Mouse (Mus musculus) liver, embryonic 14.5 days (tissue): ENCODE measurements around the gene Cnpy4. TPM values are rescaled to one million over a fixed set of nuclear protein-coding genes. Genes with fewer than 3 reads are reported as not detected.
A peak's percentile ranks its signal among the peaks of the same experiment; 100 is the strongest.

Experiments used
- ATAC-seq: fragments of 200-750 bp; cut with Nextera tagmentation; 2 replicates; pipeline ENCODE4 v1.8.0; 2017; ENCODE audit warnings: moderate number of reproducible peaks, mild to moderate bottlenecking, moderate library complexity; ENCODE audit not compliant: insufficient read depth
- DNase-seq, 3 experiments: peaks; one replicate each; pipeline ENCODE4 v3.0.0-alpha.2; 2012 to 2013; ENCODE audit warnings: low read depth in 3 of 3, low spot score in 3 of 3
- H3K27ac ChIP-seq: fragments of 300-500 bp; sonication (generic); 2 replicates; pipeline ENCODE4 v1.5.1; 2014; ENCODE audit warnings: moderate library complexity, mild to moderate bottlenecking, control low read depth, inconsistent platforms
- H3K27me3 ChIP-seq: fragments of 300-500 bp; sonication (generic); 2 replicates; pipeline ENCODE4 v1.6.1; 2014; ENCODE audit warnings: mild to moderate bottlenecking, low read length, moderate library complexity; ENCODE audit not compliant: control insufficient read depth, insufficient read depth
- H3K36me3 ChIP-seq: fragments of 300-500 bp; sonication (generic); replicated peaks from 2 replicates; pipeline ENCODE4 v1.6.1; 2014; ENCODE audit warnings: low read depth; ENCODE audit not compliant: control insufficient read depth, insufficient read depth
- H3K4me1 ChIP-seq, 2 experiments: fragments of 200-500 bp in 1 of 2; fragments of 300-500 bp in 1 of 2; sonication (generic) in 1 of 2; replicated peaks; 2 replicates each; pipeline ENCODE4 v1.6.1; 2012 to 2014; ENCODE audit warnings: antibody characterized with exemption in 1 of 2, inconsistent platforms in 1 of 2, low read length in 1 of 2; ENCODE audit not compliant: control insufficient read depth in 2 of 2, insufficient read depth in 2 of 2
- H3K4me2 ChIP-seq: fragments of 300-500 bp; sonication (generic); 2 replicates; pipeline ENCODE4 v1.6.1; 2014; ENCODE audit warnings: low read depth, mild to moderate bottlenecking, control low read depth, moderate library complexity
- H3K4me3 ChIP-seq, 2 experiments: fragments of 200-500 bp in 1 of 2; fragments of 300-500 bp in 1 of 2; sonication (generic) in 1 of 2; 2 replicates each; pipeline ENCODE4 v1.5.1; 2012 to 2014; ENCODE audit warnings: low read depth in 2 of 2, low read length in 2 of 2, mild to moderate bottlenecking in 2 of 2, control low read depth in 1 of 2, inconsistent platforms in 1 of 2, moderate library complexity in 1 of 2; ENCODE audit not compliant: insufficient read depth in 1 of 2
- H3K9ac ChIP-seq: fragments of 300-500 bp; sonication (generic); replicated peaks from 2 replicates; pipeline ENCODE4 v1.6.1; 2014; ENCODE audit warnings: mild to moderate bottlenecking, control low read depth, moderate library complexity
- H3K9me3 ChIP-seq: fragments of 300-500 bp; sonication (generic); 2 replicates; pipeline ENCODE4 v1.6.1; 2016; ENCODE audit warnings: low read length, mixed read lengths; ENCODE audit not compliant: control insufficient read depth
- CTCF ChIP-seq: IDR thresholded peaks from 2 replicates; pipeline ENCODE4 v1.5.1; 2016; ENCODE audit warnings: antibody characterized with exemption, low read depth, control low read depth
- EP300 ChIP-seq: IDR thresholded peaks from 2 replicates; pipeline ENCODE4 v1.6.1; 2016; ENCODE audit warnings: antibody characterized with exemption, low read depth
- WGBS: fragments of 180-500 bp; shearing (Covaris S2); extraction: QIAGEN DNeasy Blood & Tissue Kit; methylation state at CpG from one replicate; pipeline ENCODE4 v1.1.7; 2014; ENCODE audit not compliant: insufficient replicate concordance; 5-methylcytosine and 5-hydroxymethylcytosine counted together
- polyA plus RNA-seq, 2 experiments: library from polyadenylated mRNA; depleted of rRNA in 1 of 2; stranded (reverse) in 1 of 2; unstranded in 1 of 2; fragments of >200 nt; fragmentation: Nextera tagmentation in 1 of 2; extraction: Ambion mirVana in 1 of 2; gene quantifications; 2 replicates each; pipeline versions ENCODE4 v1.2.1 to v1.2.3; 2012 to 2014

The Cnpy4 gene
- polyA plus RNA-seq, 2 experiments: 9.5 to 12.6 TPM

GRCm38 (mm10) chr5:138222111-138222510, 34.8 kb downstream of the Cnpy4 start:
- no peaks in the 10 kb centered on the region for H3K27me3 ChIP-seq
- TF ChIP-seq EP300 (no peak), CTCF (peak; percentile 85)
- no peaks in the 10 kb centered on the region for H3K36me3 ChIP-seq
- H3K27ac ChIP-seq: no peak overlapping the region
- no peak overlapping the region for H3K4me2 ChIP-seq
- ATAC-seq (no peak), DNase-seq (peak; percentile 38 to 55 (median 52))
- WGBS: 18% methylated on average over 4 of the region's 4 CpGs
- H3K9ac ChIP-seq: no peak overlapping the region
- 0 out of 4 replicates have a peak, but pooled peaks cover 0 to 1% of the 10 kb centered on the region in 2 experiments for H3K4me1 ChIP-seq
- H3K4me3 ChIP-seq: no peak overlapping the region
- H3K9me3 ChIP-seq: no peaks in the 10 kb centered on the region

GRCm38 (mm10) chr5:138223287-138223686, 36.0 kb downstream of the Cnpy4 start:
- 48% methylated on average over 3 of the region's 3 CpGs for WGBS
- no peak overlapping the region for H3K9ac ChIP-seq
- no peak for TF ChIP-seq EP300
- TF ChIP-seq CTCF: no peak
- no peak overlapping the region for H3K27ac ChIP-seq
- DNase-seq (no peak), ATAC-seq (no peak)
- H3K4me3 ChIP-seq: no peak overlapping the region
- no peaks in the 10 kb centered on the region for H3K36me3 ChIP-seq
- peaks cover 0 to 2% of the 10 kb centered on the region in 2 experiments; a peak in 1 of 4 replicates for H3K4me1 ChIP-seq
- no peak overlapping the region for H3K4me2 ChIP-seq
- H3K9me3 ChIP-seq: no peaks in the 10 kb centered on the region
- no peaks in the 10 kb centered on the region for H3K27me3 ChIP-seq

GRCm38 (mm10) chr5:138225700-138226099, 38.4 kb downstream of the Cnpy4 start, which contains the start of gene Nxpe5:
TSS of gene Nxpe5 (plus strand) at chr5:138225898.
- no peak for ATAC-seq

GRCm38 (mm10) chr5:138226491-138226890, 39.2 kb downstream of the Cnpy4 start:
- H3K27ac ChIP-seq: no peak overlapping the region
- TF ChIP-seq EP300: no peak
- TF ChIP-seq CTCF: no peak
- WGBS: 35% methylated on average over 4 of the region's 4 CpGs
- no peaks in the 10 kb centered on the region for H3K27me3 ChIP-seq
- no peak overlapping the region for H3K4me3 ChIP-seq
- peaks cover 0 to 3% of the 10 kb centered on the region in 2 experiments; a peak in 1 of 4 replicates for H3K4me1 ChIP-seq
- H3K9me3 ChIP-seq: no peaks in the 10 kb centered on the region
- no peaks in the 10 kb centered on the region for H3K36me3 ChIP-seq
- no peak for ATAC-seq
- no peak overlapping the region for H3K4me2 ChIP-seq
- DNase-seq: no peak
- H3K9ac ChIP-seq: no peak overlapping the region

More at GRCm38 (mm10) chr5:138225700-138226099, 38.4 kb downstream of the Cnpy4 start, which contains the start of gene Nxpe5:
- H3K9ac ChIP-seq: no peak within 1 kb of the TSS
- H3K36me3 ChIP-seq: no peaks in the 10 kb centered on the region
- no peaks in the 10 kb centered on the region for H3K27me3 ChIP-seq
- no peak for TF ChIP-seq EP300
- TF ChIP-seq CTCF: no peak
- no peak within 1 kb of the TSS for H3K4me2 ChIP-seq
- no peaks in the 10 kb centered on the region for H3K9me3 ChIP-seq
- peaks cover 0 to 3% of the 10 kb centered on the region in 2 experiments; a peak in 1 of 4 replicates for H3K4me1 ChIP-seq
- WGBS: 47% methylated on average over 2 of the region's 2 CpGs
- H3K27ac ChIP-seq: no peak within 1 kb of the TSS
- no peak for DNase-seq
- H3K4me3 ChIP-seq: no peak within 1 kb of the TSS

- Histone ChIP-seq H3K4me1 (peaks cover 0 to 3% of the 10 kb centered on the region in 2 experiments; a peak in 1 of 4 replicates), H3K36me3 (no peaks in the 10 kb centered on the region), H3K4me3 (no peak overlapping the region), H3K9ac (no peak overlapping the region), H3K27ac (no peak overlapping the region), H3K9me3 (no peaks in the 10 kb centered on the region), H3K4me2 (no peak overlapping the region), H3K27me3 (no peaks in the 10 kb centered on the region)
- no peak for ATAC-seq
- WGBS: 8% methylated on average over 2 of the region's 2 CpGs
- TF ChIP-seq CTCF (no peak), EP300 (0 out of 2 replicates have a peak, but pooled peaks have one; percentile 10)
- DNase-seq: peak in 1 of 3 experiments; percentile 16
Measured at GRCm38 (mm10) chr5:138227367-138227766, 40.1 kb downstream of the Cnpy4 start.
